Mouse (Mus musculus) MEL (cell line): ENCODE data around the gene Isoc2a. TPM values are rescaled to one million over a fixed set of nuclear protein-coding genes. Genes with fewer than 3 reads are reported as not detected.

ENCODE experiments used
- DNase-seq: peaks from one replicate; pipeline ENCODE4 v3.0.0; 2011; ENCODE audit warnings: low read depth, low spot score
- H3K27ac ChIP-seq: 2 replicates; pipeline ENCODE4 v1.5.1; 2012; ENCODE audit warnings: low read depth, mild to moderate bottlenecking, control low read depth, low read length, moderate library complexity; ENCODE audit not compliant: control insufficient read depth
- H3K27me3 ChIP-seq, 2 experiments: fragments of 150-350 bp in 1 of 2; sonication (generic) in 1 of 2; 2 replicates each; pipeline ENCODE4 v1.6.1; 2012; ENCODE audit warnings: low read length in 2 of 2, mild to moderate bottlenecking in 2 of 2, improper control_type of control experiment in 1 of 2, moderate library complexity in 1 of 2; ENCODE audit not compliant: insufficient read depth in 2 of 2, control insufficient read depth in 1 of 2
- H3K36me3 ChIP-seq, 2 experiments: 2 replicates each; pipeline ENCODE4 v1.6.1; 2012 to 2014; ENCODE audit warnings: low read length in 2 of 2, improper control_type of control experiment in 1 of 2, inconsistent platforms in 1 of 2, mild to moderate bottlenecking in 1 of 2; ENCODE audit not compliant: insufficient read depth in 2 of 2, control insufficient read depth in 1 of 2
- H3K4me1 ChIP-seq, 2 experiments: fragments of 150-350 bp in 1 of 2; sonication (generic) in 1 of 2; 2 replicates each; pipeline ENCODE4 v1.6.1; 2012; ENCODE audit warnings: low read length in 2 of 2, improper control_type of control experiment in 1 of 2, mild to moderate bottlenecking in 1 of 2; ENCODE audit not compliant: insufficient read depth in 2 of 2, control insufficient read depth in 1 of 2
- H3K4me3 ChIP-seq, 2 experiments: fragments of 150-350 bp in 1 of 2; sonication (generic) in 1 of 2; 2 replicates each; pipeline ENCODE4 v1.5.1; 2012; ENCODE audit warnings: low read depth in 2 of 2, low read length in 2 of 2, mild to moderate bottlenecking in 2 of 2, moderate library complexity in 2 of 2, control low read depth in 1 of 2, improper control_type of control experiment in 1 of 2; ENCODE audit not compliant: control insufficient read depth in 1 of 2, insufficient read depth in 1 of 2
- H3K79me2 ChIP-seq: 2 replicates; pipeline ENCODE4 v1.6.1; 2012; ENCODE audit warnings: mild to moderate bottlenecking, low read length, moderate library complexity; ENCODE audit not compliant: control insufficient read depth, poor library complexity, insufficient read depth
- H3K9ac ChIP-seq: 2 replicates; pipeline ENCODE4 v1.6.1; 2012; ENCODE audit warnings: low read depth, mild to moderate bottlenecking, control low read depth, low read length, moderate library complexity; ENCODE audit not compliant: control insufficient read depth, poor library complexity, severe bottlenecking
- H3K9me3 ChIP-seq: fragments of 150-350 bp; sonication (generic); replicated peaks from 2 replicates; pipeline ENCODE4 v1.6.1; 2012; ENCODE audit warnings: mild to moderate bottlenecking, low read length, improper control_type of control experiment, moderate library complexity; ENCODE audit not compliant: insufficient read depth
- BHLHE40 ChIP-seq: IDR thresholded peaks from 2 replicates; pipeline ENCODE4 v1.6.1; 2012; ENCODE audit warnings: low read depth, mild to moderate bottlenecking, inconsistent platforms, low read length, improper control_type of control experiment, borderline replicate concordance
- CHD1 ChIP-seq: IDR thresholded peaks from 2 replicates; pipeline ENCODE4 v1.6.1; 2012; ENCODE audit warnings: low read depth, mild to moderate bottlenecking, inconsistent platforms, low read length, improper control_type of control experiment
- CHD2 ChIP-seq: IDR thresholded peaks from 2 replicates; pipeline ENCODE4 v1.6.1; 2011; ENCODE audit warnings: low read length, improper control_type of control experiment
- CTCF ChIP-seq, 3 experiments: IDR thresholded peaks in 2 of 3; conservative IDR thresholded peaks in 1 of 3; 2 replicates each; pipeline ENCODE4 v1.5.1; 2011 to 2012; ENCODE audit warnings: low read length in 3 of 3, low read depth in 2 of 3, mild to moderate bottlenecking in 2 of 3, improper control_type of control experiment in 1 of 3, inconsistent platforms in 1 of 3, mixed read lengths in 1 of 3, moderate library complexity in 1 of 3; ENCODE audit not compliant: control insufficient read depth in 1 of 3, insufficient read depth in 1 of 3, poor library complexity in 1 of 3, severe bottlenecking in 1 of 3
- E2F4 ChIP-seq: IDR thresholded peaks from 2 replicates; pipeline ENCODE4 v1.6.1; 2011; ENCODE audit warnings: low read depth, low read length, improper control_type of control experiment, borderline replicate concordance
- ELF1 ChIP-seq: IDR thresholded peaks from 2 replicates; pipeline ENCODE4 v1.6.1; 2014; ENCODE audit warnings: low read depth, mild to moderate bottlenecking, inconsistent platforms, low read length, improper control_type of control experiment, moderate library complexity
- EP300 ChIP-seq, 2 experiments: IDR thresholded peaks; 2 replicates each; pipeline ENCODE4 v1.6.1; 2011; ENCODE audit warnings: improper control_type of control experiment in 2 of 2, low read length in 2 of 2, low read depth in 1 of 2, mild to moderate bottlenecking in 1 of 2
- ETS1 ChIP-seq: IDR thresholded peaks from 2 replicates; pipeline ENCODE4 v1.6.1; 2012; ENCODE audit warnings: low read depth, mild to moderate bottlenecking, inconsistent platforms, low read length, improper control_type of control experiment, moderate library complexity
- GABPA ChIP-seq: IDR thresholded peaks from 2 replicates; pipeline ENCODE4 v1.6.1; 2012; ENCODE audit warnings: low read depth, mild to moderate bottlenecking, inconsistent platforms, low read length, improper control_type of control experiment, moderate library complexity
- GATA1 ChIP-seq: IDR thresholded peaks from 2 replicates; pipeline ENCODE4 v1.6.1; 2011; ENCODE audit warnings: low read depth, low read length, improper control_type of control experiment
- HCFC1 ChIP-seq: IDR thresholded peaks from 2 replicates; pipeline ENCODE4 v1.6.1; 2012; ENCODE audit warnings: low read depth, mild to moderate bottlenecking, inconsistent platforms, low read length, improper control_type of control experiment, moderate library complexity
- JUND ChIP-seq: IDR thresholded peaks from 2 replicates; pipeline ENCODE4 v1.6.1; 2011; ENCODE audit warnings: low read depth, mild to moderate bottlenecking, improper control_type of control experiment, low read length
- MAFK ChIP-seq: IDR thresholded peaks from 2 replicates; pipeline ENCODE4 v1.6.1; 2011; ENCODE audit warnings: low read depth, mild to moderate bottlenecking, low read length, improper control_type of control experiment, borderline replicate concordance
- MAX ChIP-seq: IDR thresholded peaks from 2 replicates; pipeline ENCODE4 v1.6.1; 2011; ENCODE audit warnings: low read length, improper control_type of control experiment
- MAZ ChIP-seq: IDR thresholded peaks from 2 replicates; pipeline ENCODE4 v1.6.1; 2012; ENCODE audit warnings: low read depth, mild to moderate bottlenecking, inconsistent platforms, low read length, improper control_type of control experiment
- MXI1 ChIP-seq: IDR thresholded peaks from 2 replicates; pipeline ENCODE4 v1.6.1; 2011; ENCODE audit warnings: mild to moderate bottlenecking, low read depth, low read length, improper control_type of control experiment
- MYC ChIP-seq: IDR thresholded peaks from 2 replicates; pipeline ENCODE4 v1.6.1; 2011; ENCODE audit warnings: low read depth, mild to moderate bottlenecking, low read length, improper control_type of control experiment, moderate library complexity
- NELFE ChIP-seq: IDR thresholded peaks from 2 replicates; pipeline ENCODE4 v1.6.1; 2011; ENCODE audit warnings: low read depth, low read length, improper control_type of control experiment
- NRF1 ChIP-seq: IDR thresholded peaks from 2 replicates; pipeline ENCODE4 v1.6.1; 2014; ENCODE audit warnings: low read depth, mild to moderate bottlenecking, inconsistent platforms, low read length, improper control_type of control experiment, moderate library complexity; ENCODE audit not compliant: poor library complexity, insufficient read depth, severe bottlenecking
- POLR2A ChIP-seq, 2 experiments: IDR thresholded peaks; 2 replicates each; pipeline ENCODE4 v1.6.1; 2011 to 2012; ENCODE audit warnings: low read length in 2 of 2, mild to moderate bottlenecking in 2 of 2, control low read depth in 1 of 2, improper control_type of control experiment in 1 of 2, low read depth in 1 of 2, moderate library complexity in 1 of 2; ENCODE audit not compliant: control insufficient read depth in 1 of 2, insufficient read depth in 1 of 2, poor library complexity in 1 of 2
- POLR2AphosphoS2 ChIP-seq: IDR thresholded peaks from 2 replicates; pipeline ENCODE4 v1.6.1; 2011; ENCODE audit warnings: low read length, improper control_type of control experiment
- RAD21 ChIP-seq: IDR thresholded peaks from 2 replicates; pipeline ENCODE4 v1.6.1; 2011; ENCODE audit warnings: mild to moderate bottlenecking, low read depth, low read length, improper control_type of control experiment
- RCOR1 ChIP-seq: IDR thresholded peaks from 2 replicates; pipeline ENCODE4 v1.6.1; 2012; ENCODE audit warnings: low read depth, mild to moderate bottlenecking, inconsistent platforms, low read length, improper control_type of control experiment
- SIN3A ChIP-seq: IDR thresholded peaks from 2 replicates; pipeline ENCODE4 v1.6.1; 2012; ENCODE audit warnings: low read length, improper control_type of control experiment, inconsistent platforms
- TAL1 ChIP-seq: IDR thresholded peaks from 2 replicates; pipeline ENCODE4 v1.6.1; 2012; ENCODE audit warnings: mild to moderate bottlenecking, inconsistent platforms, low read length, moderate library complexity, mixed read lengths
- TBP ChIP-seq: IDR thresholded peaks from 2 replicates; pipeline ENCODE4 v1.8.0; 2011; ENCODE audit warnings: low read depth, low read length, improper control_type of control experiment
- TCF12 ChIP-seq: IDR thresholded peaks from 2 replicates; pipeline ENCODE4 v1.6.1; 2014; ENCODE audit warnings: low read depth, mild to moderate bottlenecking, inconsistent platforms, low read length, improper control_type of control experiment, moderate library complexity
- USF1 ChIP-seq: IDR thresholded peaks from 2 replicates; pipeline ENCODE4 v1.6.1; 2014; ENCODE audit warnings: low read depth, mild to moderate bottlenecking, inconsistent platforms, low read length, improper control_type of control experiment, moderate library complexity
- USF2 ChIP-seq, 2 experiments: IDR thresholded peaks; 2 replicates each; pipeline ENCODE4 v1.6.1; 2011 to 2012; ENCODE audit warnings: improper control_type of control experiment in 2 of 2, low read length in 2 of 2, borderline replicate concordance in 1 of 2, inconsistent platforms in 1 of 2, low read depth in 1 of 2, mild to moderate bottlenecking in 1 of 2; ENCODE audit not compliant: insufficient read depth in 1 of 2
- ZKSCAN1 ChIP-seq: IDR thresholded peaks from 2 replicates; pipeline ENCODE4 v1.6.1; 2012; ENCODE audit warnings: low read depth, mild to moderate bottlenecking, inconsistent platforms, low read length, improper control_type of control experiment, moderate library complexity
- ZMIZ1 ChIP-seq: IDR thresholded peaks from 2 replicates; pipeline ENCODE4 v1.6.1; 2012; ENCODE audit warnings: low read depth, mild to moderate bottlenecking, inconsistent platforms, low read length, improper control_type of control experiment, moderate library complexity
- ZNF384 ChIP-seq: IDR thresholded peaks from 2 replicates; pipeline ENCODE4 v1.6.1; 2012; ENCODE audit warnings: low read depth, mild to moderate bottlenecking, inconsistent platforms, low read length, improper control_type of control experiment
- polyA plus RNA-seq, 2 experiments: library from polyadenylated mRNA; stranded (reverse) in 1 of 2; unstranded in 1 of 2; fragments of >175 nt in 1 of 2; fragments of >200 nt in 1 of 2; gene quantifications; 2 replicates each; pipeline versions ENCODE4 v1.2.1 to v1.2.4; 2012; ENCODE audit warnings: low replicate concordance in 2 of 2, low read depth in 1 of 2; ENCODE audit not compliant: insufficient read length in 2 of 2, insufficient read depth in 1 of 2, missing spikeins in 1 of 2
- total RNA-seq: library from RNA; depleted of rRNA; stranded (reverse); fragments of 300-350 nt; gene quantifications from 2 replicates; pipeline ENCODE4 v1.2.3, GENCODE M21; 2012

Isoc2a gene
- total and polyA plus RNA-seq, 3 experiments, result 11.1 to 20.6 TPM; not detected in 1

- H3K4me1 ChIP-seq, result 0 out of 4 replicates have a peak, but pooled peaks cover 0 to 5% of the 10 kb centered on the region in 2 experiments
- no peaks in the 10 kb centered on the region for H3K9me3 ChIP-seq
- TF ChIP-seq CHD1, result no peak
- no peak for TF ChIP-seq JUND
- no peak for TF ChIP-seq MAZ
- TF ChIP-seq POLR2AphosphoS2, result peak; percentile 72; the same call in 1 of the 2 replicates
- TF ChIP-seq MAX, result no peak
- TF ChIP-seq TCF12, result peak; percentile 37; the same call in 1 of the 2 replicates
- no peak for TF ChIP-seq TAL1
- peak; percentile 92 for TF ChIP-seq ELF1
- no peak for TF ChIP-seq ETS1
- no peak for TF ChIP-seq E2F4
- no peak for TF ChIP-seq ZNF384
- TF ChIP-seq POLR2A (IDR thresholded peaks at IDR 0.05; ENCODE audit: control insufficient read depth in 1 of 2, insufficient read depth in 1 of 2, low read depth in 1 of 2, low read length in 2 of 2, poor library complexity in 1 of 2), result peak; percentile 70 to 86; a peak in 3 of 4 replicates
- no peak for TF ChIP-seq GABPA
- no peak for TF ChIP-seq CHD2
- no peak for TF ChIP-seq ZMIZ1
- TF ChIP-seq MXI1, result no peak
- TF ChIP-seq ZKSCAN1, result no peak
- no peak for TF ChIP-seq CTCF (IDR thresholded peaks at IDR 0.05 in 2 of 3, conservative IDR thresholded peaks at IDR 0.05 in 1 of 3; ENCODE audit: control insufficient read depth in 1 of 3, insufficient read depth in 1 of 3, low read depth in 2 of 3, low read length in 3 of 3, poor library complexity in 1 of 3, severe bottlenecking in 1 of 3)
- TF ChIP-seq NELFE, result peak; percentile 79
- peak; percentile 80 for TF ChIP-seq HCFC1
- no peak for TF ChIP-seq EP300 (IDR thresholded peaks at IDR 0.05; ENCODE audit: low read depth in 1 of 2, low read length in 2 of 2)
- TF ChIP-seq SIN3A, result peak; percentile 87; the same call in 1 of the 2 replicates
- TF ChIP-seq USF2 (IDR thresholded peaks at IDR 0.05; ENCODE audit: borderline replicate concordance in 1 of 2, insufficient read depth in 1 of 2, low read depth in 1 of 2, low read length in 2 of 2), result no peak
- TF ChIP-seq RAD21, result no peak
- TF ChIP-seq USF1, result 0 out of 2 replicates have a peak, but pooled peaks have one; percentile 6
- TF ChIP-seq TBP, result peak; percentile 54; the same call in 1 of the 2 replicates
- no peak; the same call in 1 of the 2 replicates for TF ChIP-seq NRF1
- 0 out of 2 replicates have a peak, but pooled peaks have one; percentile 35 for TF ChIP-seq MYC
- TF ChIP-seq GATA1, result no peak
- TF ChIP-seq MAFK, result no peak
- no peak for TF ChIP-seq BHLHE40
- TF ChIP-seq RCOR1, result no peak
- TF ChIP-seq, all 39 proteins: peak for 10
- Histone ChIP-seq H3K27ac (peak within 1 kb of the TSS; percentile 53), H3K4me3 (peak within 1 kb of the TSS; percentile 85 to 89), H3K79me2 (peaks cover 6% of the 10 kb centered on the region), H3K27me3 (no peaks in the 10 kb centered on the region), H3K36me3 (peaks cover 0 to 4% of the 10 kb centered on the region in 2 experiments; a peak in 2 of 4 replicates), H3K9ac (peak within 1 kb of the TSS; percentile 84)
- peak; percentile 93 for DNase-seq
Measured at GRCm38 (mm10) chr7:4915007-4915665, 38.2 kb downstream of the Isoc2a start, which contains the start of gene Zfp628. Zfp628 (plus strand) TSS chr7:4915217.
